Mouse (Mus musculus) cerebellum, adult 2 months (tissue): ENCODE measurements around the gene Ddx60.

ENCODE experiments used
- CTCF ChIP-seq: fragments of 200-500 bp; IDR thresholded peaks from 2 replicates; pipeline ENCODE4 v1.5.1; 2011; ENCODE audit warnings: low read depth, mild to moderate bottlenecking, control low read depth, low read length, moderate library complexity, borderline replicate concordance; ENCODE audit not compliant: insufficient read depth
- POLR2A ChIP-seq: fragments of 200-500 bp; IDR thresholded peaks from 2 replicates; pipeline ENCODE4 v1.6.1; 2011; ENCODE audit warnings: low read length, control low read depth, borderline replicate concordance; ENCODE audit not compliant: insufficient read depth

- TF ChIP-seq CTCF (no peak), POLR2A (no peak)
These were observed 19.3 kb upstream of the Ddx60 start for GRCm38 (mm10) chr8:61908303-61909215.
